Mouse (Mus musculus): ENCODE measurements around the gene Zbtb7a. TPM values are rescaled to one million over a fixed set of nuclear protein-coding genes. Genes with fewer than 3 reads are reported as not detected.

The Zbtb7a gene
- polyA plus RNA-seq, 1 experiment from 2014 or later = 13.5 TPM

DNA sequence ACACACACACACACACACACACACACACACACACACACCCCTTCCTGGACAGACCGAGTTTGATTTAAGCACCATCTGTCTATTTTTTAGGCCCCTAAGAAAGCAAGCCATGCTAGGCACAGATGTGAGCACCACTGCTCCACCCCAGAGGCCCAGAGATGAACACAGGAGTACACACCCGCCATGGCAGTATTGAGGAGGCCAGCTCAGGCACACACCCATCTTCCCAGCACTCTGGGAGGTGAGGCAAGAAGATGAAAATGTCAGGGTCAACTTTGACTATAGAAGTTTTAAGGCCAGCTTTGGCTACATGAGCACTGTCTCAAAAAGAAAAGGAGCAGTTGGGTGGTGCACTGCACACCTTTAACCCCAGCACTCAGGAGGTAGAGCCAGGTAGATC, 12.1 kb upstream of the Zbtb7a start:
- H3K4me2 ChIP-seq = no peak overlapping the region
- no peak for ATAC-seq (ENCODE audit: low FRiP score)
- H3K27me3 ChIP-seq = no peaks in the 10 kb centered on the region
- H3K36me3 ChIP-seq = peaks cover 73% of the 10 kb centered on the region
- 82% methylated on average over 2 of the region's 2 CpGs for WGBS
- no peak overlapping the region for H3K9ac ChIP-seq
- no peaks in the 10 kb centered on the region for H3K9me3 ChIP-seq
- 0 out of 2 replicates have a peak, but pooled peaks cover 6% of the 10 kb centered on the region for H3K4me1 ChIP-seq (replicated peaks)
- no peak overlapping the region for H3K4me3 ChIP-seq
- H3K27ac ChIP-seq = no peak overlapping the region

DNA sequence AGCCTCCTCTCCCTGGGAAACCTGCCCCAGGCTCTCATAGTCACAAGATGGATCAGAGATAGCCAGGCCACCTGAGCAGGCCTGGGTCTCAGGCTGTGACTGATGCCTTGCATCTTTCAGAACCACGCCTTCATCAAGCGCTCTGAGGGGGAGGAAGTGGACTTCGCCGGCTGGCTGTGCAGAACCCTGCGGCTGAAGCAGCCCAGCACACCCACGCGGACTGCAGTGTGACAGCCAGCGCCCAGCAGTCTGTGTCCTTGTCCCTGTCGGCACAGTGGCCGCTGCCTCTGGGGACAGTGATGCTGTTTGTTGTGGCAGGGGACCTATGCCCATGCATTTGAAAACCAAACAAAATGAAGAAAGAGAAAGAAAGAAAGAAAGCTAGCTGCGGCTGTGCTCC, 11.5 kb upstream of the Zbtb7a start:
- H3K27ac ChIP-seq = no peak overlapping the region
- H3K9ac ChIP-seq = no peak overlapping the region
- H3K9me3 ChIP-seq = no peaks in the 10 kb centered on the region
- no peak for ATAC-seq (ENCODE audit: low FRiP score)
- H3K4me2 ChIP-seq = no peak overlapping the region
- no peak overlapping the region for H3K4me3 ChIP-seq
- WGBS = 80% methylated on average over 11 of the region's 11 CpGs
- H3K4me1 ChIP-seq (replicated peaks) = 0 out of 2 replicates have a peak, but pooled peaks cover 7% of the 10 kb centered on the region
- H3K36me3 ChIP-seq = peaks cover 68% of the 10 kb centered on the region
- peaks cover 5% of the 10 kb centered on the region for H3K27me3 ChIP-seq

DNA sequence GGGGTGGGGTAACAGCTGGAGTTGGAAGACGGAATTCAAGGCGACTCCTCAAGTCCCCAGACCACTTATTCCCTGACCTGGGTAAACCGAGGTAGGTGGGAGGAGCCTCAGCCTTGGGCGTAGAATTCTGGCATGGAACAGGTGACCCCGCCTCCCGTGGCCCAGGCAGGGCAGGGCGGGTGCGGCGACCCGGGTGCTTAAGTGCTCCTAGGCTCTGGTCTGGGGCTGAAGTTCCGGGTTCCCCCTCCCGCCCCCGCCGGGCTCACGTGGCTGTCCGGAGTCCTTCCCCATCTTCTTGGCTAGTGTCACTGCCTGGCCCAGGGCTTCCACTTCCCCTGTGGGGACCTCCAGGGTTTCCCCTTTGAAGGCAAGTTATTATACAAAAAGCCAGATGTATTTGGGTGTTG, 836 bp upstream of the Zbtb7a start:
- WGBS = 6% methylated on average over 16 of the region's 16 CpGs
- peaks cover 66% of the 10 kb centered on the region for H3K27me3 ChIP-seq
- H3K4me3 ChIP-seq = peak overlapping the region; percentile 5; the same call in 1 of the 2 replicates
- H3K4me2 ChIP-seq = 0 out of 2 replicates have a peak overlapping the region, but pooled peaks have one; percentile 2
- no peak for ATAC-seq (ENCODE audit: low FRiP score)
- H3K9ac ChIP-seq = no peak overlapping the region
- peaks cover 28% of the 10 kb centered on the region for H3K4me1 ChIP-seq (replicated peaks)
- H3K36me3 ChIP-seq = no peaks in the 10 kb centered on the region
- no peak overlapping the region for H3K27ac ChIP-seq
- no peaks in the 10 kb centered on the region for H3K9me3 ChIP-seq

DNA sequence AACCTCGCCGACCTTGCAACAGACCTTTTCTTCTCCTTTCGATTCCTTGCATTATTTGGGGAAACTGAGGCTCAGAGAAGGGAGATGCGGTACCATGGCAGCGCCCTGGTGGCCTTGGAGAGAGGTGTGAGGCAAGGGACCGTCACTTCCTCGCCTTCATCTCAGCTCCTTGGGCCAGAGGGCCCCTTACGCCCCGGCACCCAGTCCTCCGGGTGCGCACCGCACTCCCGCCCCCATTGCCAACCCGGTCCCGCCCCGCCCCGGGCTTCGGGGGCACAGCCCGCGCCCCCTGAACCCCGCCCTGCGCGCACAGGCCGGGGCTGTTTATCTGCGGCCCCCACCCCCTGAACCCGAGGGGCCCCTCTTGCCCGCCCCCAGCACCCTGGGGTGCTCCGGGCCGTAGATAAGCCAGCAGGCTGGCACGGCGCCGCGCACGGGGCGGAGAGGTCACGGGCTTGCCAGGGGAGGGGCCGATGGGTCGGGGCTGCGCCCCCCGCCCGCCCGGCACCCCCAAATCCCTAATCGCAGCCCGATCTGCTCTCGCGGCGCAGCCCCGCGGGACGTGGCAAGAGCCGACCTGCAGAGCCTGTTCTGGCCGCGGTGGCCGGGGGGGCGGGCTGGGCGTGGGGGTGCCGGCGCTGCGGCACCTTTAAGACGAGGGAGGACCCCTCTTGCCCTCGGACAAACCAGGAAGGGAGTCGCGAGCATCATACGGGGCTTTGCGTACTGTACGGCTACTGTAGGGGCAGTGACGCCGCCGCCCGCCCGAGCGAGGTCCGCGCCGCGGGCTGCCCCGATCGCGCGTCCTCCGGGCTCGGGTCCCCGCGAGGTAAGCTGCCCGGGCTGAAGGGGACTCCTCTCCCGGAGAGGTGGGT, 1.0 kb downstream of the Zbtb7a start:
- Histone ChIP-seq H3K4me3 (peak overlapping the region; percentile 85), H3K4me1 (replicated peaks) (peaks cover 42% of the 10 kb centered on the region), H3K9me3 (no peaks in the 10 kb centered on the region), H3K9ac (peak overlapping the region; percentile 97), H3K27me3 (peaks cover 47% of the 10 kb centered on the region), H3K27ac (peak overlapping the region; percentile 98), H3K4me2 (peak overlapping the region; percentile 94), H3K36me3 (no peaks in the 10 kb centered on the region)
- under 1% methylated on average over 76 of the region's 86 CpGs for WGBS
- ATAC-seq (ENCODE audit: low FRiP score) = no peak; the same call in 1 of the 2 replicates

DNA sequence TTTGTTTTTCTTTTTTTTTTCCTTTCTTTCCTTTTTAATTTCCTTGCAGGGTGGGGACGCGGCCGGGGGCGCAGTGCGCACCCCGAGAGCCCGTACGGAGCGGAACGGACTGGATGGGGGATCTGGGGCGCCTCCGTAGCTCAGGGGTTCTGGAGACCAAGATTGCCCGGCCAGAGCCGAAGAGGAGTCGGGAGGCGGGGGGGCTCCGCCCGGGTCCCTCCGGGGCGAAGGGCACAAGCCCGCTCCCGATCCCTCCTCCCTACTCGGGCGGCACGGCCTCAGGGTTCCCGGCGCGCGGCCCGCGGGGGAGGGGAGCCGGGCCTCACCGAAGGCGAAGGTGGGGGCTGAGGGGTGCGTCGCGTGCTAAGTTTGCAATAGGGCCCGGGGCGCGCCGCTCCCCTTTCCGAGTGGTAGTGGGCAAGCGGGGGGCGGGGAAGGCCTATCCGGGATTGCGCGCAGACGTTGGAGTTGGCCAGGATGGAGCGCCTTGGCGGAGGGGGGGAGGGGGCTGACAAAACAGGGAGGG, 1.7 kb downstream of the Zbtb7a start:
- peak overlapping the region; percentile 98 for H3K27ac ChIP-seq
- H3K9me3 ChIP-seq = no peaks in the 10 kb centered on the region
- WGBS = under 1% methylated on average over 49 of the region's 50 CpGs
- ATAC-seq (ENCODE audit: low FRiP score) = peak; percentile 55
- H3K4me1 ChIP-seq (replicated peaks) = peaks cover 49% of the 10 kb centered on the region
- H3K9ac ChIP-seq = peak overlapping the region; percentile 97
- peaks cover 42% of the 10 kb centered on the region for H3K27me3 ChIP-seq
- peak overlapping the region; percentile 94 for H3K4me2 ChIP-seq
- H3K36me3 ChIP-seq = no peaks in the 10 kb centered on the region
- peak overlapping the region; percentile 85 for H3K4me3 ChIP-seq

DNA sequence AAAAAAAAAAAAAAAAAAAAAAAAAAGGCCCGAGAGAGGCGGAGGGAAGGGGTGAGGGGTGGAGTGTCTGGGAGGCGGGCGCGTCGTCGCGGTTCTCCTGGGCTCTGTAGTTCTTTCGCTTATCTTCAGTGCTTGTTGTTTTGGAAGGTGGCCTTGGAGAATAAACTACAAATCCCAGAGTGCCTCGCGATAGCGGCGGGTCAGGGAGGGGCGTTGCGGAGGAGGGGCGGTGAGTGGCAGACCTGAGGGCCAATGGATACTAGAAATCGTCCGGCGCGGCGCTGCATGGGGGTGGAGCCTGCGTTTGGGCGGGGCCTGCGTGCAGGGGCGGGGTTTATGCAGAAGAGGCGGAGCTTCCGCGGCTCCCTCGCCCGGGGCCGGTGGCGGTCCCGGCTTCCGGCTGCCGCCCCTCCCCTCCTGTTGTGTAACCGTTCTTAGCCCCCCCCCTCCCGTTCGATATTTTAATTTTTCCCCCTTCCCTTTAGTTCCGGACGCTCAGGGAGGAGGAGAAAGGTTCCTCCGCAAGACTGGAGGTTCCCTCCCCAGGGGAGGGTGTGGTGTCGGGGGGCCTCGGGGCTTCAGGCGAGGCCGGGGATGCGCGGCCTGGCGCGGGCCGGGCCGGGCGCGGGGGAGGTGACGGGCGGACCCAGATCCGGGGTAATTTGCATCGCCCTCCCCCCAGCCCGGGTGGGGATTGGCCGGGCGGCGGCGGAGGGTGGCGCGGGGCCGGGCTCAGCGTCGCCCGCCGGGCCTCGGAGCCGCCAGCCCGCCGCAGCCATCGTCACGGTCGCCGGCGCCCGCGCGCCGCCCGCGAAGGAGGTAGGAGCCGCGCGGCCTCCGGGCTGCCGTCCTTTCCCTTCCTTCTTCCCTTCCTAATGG, 2.5 kb downstream of the Zbtb7a start:
- Histone ChIP-seq H3K4me2 (peak overlapping the region; percentile 96), H3K4me1 (replicated peaks) (peaks cover 56% of the 10 kb centered on the region), H3K27ac (peak overlapping the region; percentile 98), H3K4me3 (peak overlapping the region; percentile 85), H3K9ac (peak overlapping the region; percentile 97), H3K36me3 (no peaks in the 10 kb centered on the region), H3K9me3 (no peaks in the 10 kb centered on the region), H3K27me3 (peaks cover 35% of the 10 kb centered on the region)
- peak; percentile 90 for ATAC-seq (ENCODE audit: low FRiP score)
- under 1% methylated on average over 82 of the region's 89 CpGs for WGBS

DNA sequence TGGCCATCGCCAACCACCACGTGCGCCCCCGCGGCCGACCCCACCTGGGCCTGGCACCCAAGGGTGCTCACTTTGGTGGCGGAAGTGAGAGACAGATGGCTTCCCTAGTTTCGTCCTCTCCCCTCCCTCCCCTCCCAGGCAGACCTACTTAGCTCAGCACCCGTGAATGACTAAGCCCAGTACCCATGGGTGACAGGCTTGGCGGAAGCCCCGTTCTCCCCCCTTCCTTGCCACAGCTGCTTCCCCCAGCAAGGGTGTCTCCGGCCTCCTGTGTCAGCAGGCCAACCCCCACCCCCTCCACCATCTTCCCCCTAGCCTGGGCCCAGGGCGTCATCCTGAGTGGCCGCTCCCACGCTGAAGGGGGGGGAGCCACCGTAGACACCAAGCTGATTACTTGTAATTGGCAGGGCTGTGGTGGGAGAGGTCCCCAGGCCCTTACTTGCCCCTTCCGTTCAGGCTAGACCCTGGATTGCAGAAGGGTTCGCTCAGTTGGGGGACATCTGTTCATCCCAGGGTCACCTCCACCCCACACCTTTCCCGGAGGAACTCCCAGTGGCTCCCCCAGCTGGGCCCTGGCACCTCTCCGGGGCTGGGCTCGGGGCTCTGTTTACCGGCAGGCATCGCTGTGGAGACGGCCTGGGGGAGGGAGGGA, 3.2 kb downstream of the Zbtb7a start:
- Histone ChIP-seq H3K9me3 (no peaks in the 10 kb centered on the region), H3K4me2 (peak overlapping the region; percentile 96), H3K36me3 (no peaks in the 10 kb centered on the region), H3K4me1 (replicated peaks) (peaks cover 62% of the 10 kb centered on the region), H3K4me3 (peak overlapping the region; percentile 85), H3K27ac (peak overlapping the region; percentile 90), H3K27me3 (peaks cover 27% of the 10 kb centered on the region), H3K9ac (peak overlapping the region; percentile 93)
- peak; percentile 1; the same call in 1 of the 2 replicates for ATAC-seq (ENCODE audit: low FRiP score)
- WGBS = under 1% methylated on average over 21 of the region's 24 CpGs

- Histone ChIP-seq H3K27ac (peak overlapping the region; percentile 90), H3K9ac (peak overlapping the region; percentile 93), H3K4me3 (peak overlapping the region; percentile 85), H3K4me1 (replicated peaks) (peaks cover 62% of the 10 kb centered on the region), H3K9me3 (no peaks in the 10 kb centered on the region), H3K4me2 (peak overlapping the region; percentile 96), H3K36me3 (peaks cover 7% of the 10 kb centered on the region), H3K27me3 (peaks cover 20% of the 10 kb centered on the region)
- ATAC-seq (ENCODE audit: low FRiP score) = no peak
- 53% methylated on average over 11 of the region's 11 CpGs for WGBS
These were observed 4.0 kb downstream of the Zbtb7a start for GRCm38 (mm10) chr10:81138821-81139528.

GRCm38 (mm10) chr10:81139529-81139846, 4.5 kb downstream of the Zbtb7a start:
- Histone ChIP-seq H3K27ac (0 out of 2 replicates have a peak overlapping the region, but pooled peaks have one; percentile 90), H3K27me3 (peaks cover 15% of the 10 kb centered on the region), H3K36me3 (peaks cover 12% of the 10 kb centered on the region), H3K4me1 (replicated peaks) (peaks cover 62% of the 10 kb centered on the region), H3K4me2 (peak overlapping the region; percentile 96), H3K9ac (peak overlapping the region; percentile 93), H3K9me3 (no peaks in the 10 kb centered on the region), H3K4me3 (peak overlapping the region; percentile 85)
- no peak for ATAC-seq (ENCODE audit: low FRiP score)
- 66% methylated on average over 4 of the region's 4 CpGs for WGBS

DNA sequence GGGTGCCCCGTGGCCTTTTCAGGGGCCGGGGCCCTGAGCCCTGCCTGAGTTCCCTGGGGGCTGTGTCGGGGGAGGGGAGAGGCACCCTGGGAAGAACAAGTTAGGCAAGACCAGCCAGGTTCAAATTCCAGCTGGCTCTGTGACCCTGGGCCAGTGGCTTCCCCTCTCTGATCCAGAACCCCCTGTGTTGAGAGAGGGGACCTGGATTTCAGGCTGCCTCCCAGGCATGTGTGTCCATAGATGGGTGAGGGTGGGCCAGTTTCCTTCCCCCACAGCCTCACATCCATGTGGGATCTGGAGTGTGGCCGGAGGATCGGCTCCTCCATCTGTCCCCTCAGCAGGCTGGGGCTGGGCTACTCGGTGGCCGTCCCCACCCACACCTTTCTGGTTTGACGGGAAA, 5.0 kb downstream of the Zbtb7a start:
- H3K4me1 ChIP-seq (replicated peaks) = peaks cover 62% of the 10 kb centered on the region

More for the DNA sequence above, 5.0 kb downstream of the Zbtb7a start:
- no peak for ATAC-seq (ENCODE audit: low FRiP score)
- Histone ChIP-seq H3K27me3 (peaks cover 9% of the 10 kb centered on the region), H3K4me3 (peak overlapping the region; percentile 85), H3K36me3 (peaks cover 17% of the 10 kb centered on the region), H3K9me3 (no peaks in the 10 kb centered on the region), H3K4me2 (peak overlapping the region; percentile 96), H3K27ac (peak overlapping the region; percentile 12; the same call in 1 of the 2 replicates), H3K9ac (peak overlapping the region; percentile 93)
- WGBS = 56% methylated on average over 8 of the region's 8 CpGs
